Mouse (Mus musculus) CH12.LX (cell line): ENCODE data around the gene Cd81. TPM values are rescaled to one million over a fixed set of nuclear protein-coding genes. Genes with fewer than 3 reads are reported as not detected.

Experiments used
- DNase-seq: peaks from one replicate; pipeline ENCODE4 v3.0.0-alpha.2; 2013; ENCODE audit errors: extremely low read depth
- H3K27ac ChIP-seq: 2 replicates; pipeline ENCODE4 v1.5.1; 2012; ENCODE audit warnings: low read depth, mild to moderate bottlenecking, control low read depth, moderate library complexity; ENCODE audit not compliant: insufficient read depth
- H3K27me3 ChIP-seq: replicated peaks from 2 replicates; pipeline ENCODE3; 2012; ENCODE audit warnings: inconsistent platforms
- H3K36me3 ChIP-seq, 2 experiments: replicated peaks in 1 of 2; 2 replicates each; pipeline versions ENCODE3 to v1.6.1; 2012; ENCODE audit warnings: inconsistent platforms in 1 of 2, low read length in 1 of 2, mild to moderate bottlenecking in 1 of 2, mixed read lengths in 1 of 2, moderate library complexity in 1 of 2; ENCODE audit not compliant: control insufficient read depth in 1 of 2, insufficient read depth in 1 of 2
- H3K4me1 ChIP-seq, 2 experiments: 2 replicates each; pipeline ENCODE4 v1.6.1; 2012; ENCODE audit warnings: inconsistent platforms in 1 of 2, moderate library complexity in 1 of 2; ENCODE audit not compliant: insufficient read depth in 2 of 2, control insufficient read depth in 1 of 2
- H3K4me2 ChIP-seq: 2 replicates; pipeline ENCODE4 v1.6.1; 2012; ENCODE audit warnings: low read depth, mild to moderate bottlenecking, control low read depth; ENCODE audit not compliant: poor library complexity, insufficient read depth, severe bottlenecking
- H3K4me3 ChIP-seq, 3 experiments: fragments of 150-350 bp in 1 of 3; sonication (generic) in 1 of 3; replicated peaks in 1 of 3; 2 replicates each; pipeline versions ENCODE3 to v1.5.1; 2011 to 2012; ENCODE audit warnings: low read depth in 2 of 3, low read length in 2 of 3, mild to moderate bottlenecking in 2 of 3, moderate library complexity in 2 of 3, control low read depth in 1 of 3, improper control_type of control experiment in 1 of 3, inconsistent platforms in 1 of 3, mixed read lengths in 1 of 3; ENCODE audit not compliant: poor library complexity in 1 of 3
- H3K79me2 ChIP-seq: replicated peaks from 2 replicates; pipeline ENCODE4 v1.6.1; 2012; ENCODE audit warnings: mild to moderate bottlenecking, moderate library complexity; ENCODE audit not compliant: control insufficient read depth, poor library complexity, insufficient read depth, severe bottlenecking; ENCODE audit errors: extremely low read depth
- H3K9ac ChIP-seq: 2 replicates; pipeline ENCODE4 v1.6.1; 2012; ENCODE audit warnings: low read depth, mild to moderate bottlenecking, control low read depth, moderate library complexity; ENCODE audit not compliant: insufficient read depth
- H3K9me3 ChIP-seq: replicated peaks from 2 replicates; pipeline ENCODE3; 2012; ENCODE audit warnings: low read length, inconsistent platforms, mixed read lengths
- CHD1 ChIP-seq: IDR thresholded peaks from 2 replicates; pipeline ENCODE4 v1.6.1; 2012; ENCODE audit warnings: low read depth, low read length, improper control_type of control experiment, inconsistent platforms
- CHD2 ChIP-seq: IDR thresholded peaks from 2 replicates; pipeline ENCODE4 v1.6.1; 2011; ENCODE audit warnings: low read length, improper control_type of control experiment
- E2F4 ChIP-seq: IDR thresholded peaks from 2 replicates; pipeline ENCODE4 v1.6.1; 2011; ENCODE audit warnings: low read depth, low read length, improper control_type of control experiment; ENCODE audit not compliant: insufficient replicate concordance
- EP300 ChIP-seq: IDR thresholded peaks from 2 replicates; pipeline ENCODE4 v1.6.1; 2011; ENCODE audit warnings: low read length, improper control_type of control experiment
- ETS1 ChIP-seq: conservative IDR thresholded peaks from 2 replicates; pipeline ENCODE4 v1.6.1; 2012; ENCODE audit warnings: low read depth, mild to moderate bottlenecking, inconsistent platforms, low read length, improper control_type of control experiment, moderate library complexity
- HCFC1 ChIP-seq: IDR thresholded peaks from 2 replicates; pipeline ENCODE4 v1.6.1; 2012; ENCODE audit warnings: low read depth, mild to moderate bottlenecking, inconsistent platforms, low read length, improper control_type of control experiment
- IRF4 ChIP-seq: IDR thresholded peaks from 2 replicates; pipeline ENCODE4 v1.6.1; 2014; ENCODE audit warnings: low read depth, mild to moderate bottlenecking, inconsistent platforms, low read length, improper control_type of control experiment
- JUN ChIP-seq: IDR thresholded peaks from 2 replicates; pipeline ENCODE4 v1.6.1; 2011; ENCODE audit warnings: low read depth, mild to moderate bottlenecking, low read length, improper control_type of control experiment, moderate library complexity; ENCODE audit not compliant: insufficient read depth
- JUND ChIP-seq: conservative IDR thresholded peaks from 2 replicates; pipeline ENCODE4 v1.6.1; 2011; ENCODE audit warnings: low read depth, low read length, improper control_type of control experiment
- KAT2A ChIP-seq: IDR thresholded peaks from 2 replicates; pipeline ENCODE4 v1.6.1; 2012; ENCODE audit warnings: low read length, improper control_type of control experiment, inconsistent platforms; ENCODE audit not compliant: insufficient replicate concordance
- MAFK ChIP-seq: IDR thresholded peaks from 2 replicates; pipeline ENCODE4 v1.6.1; 2011; ENCODE audit warnings: low read length, improper control_type of control experiment; ENCODE audit not compliant: insufficient replicate concordance
- MAX ChIP-seq: IDR thresholded peaks from 2 replicates; pipeline ENCODE4 v1.6.1; 2011; ENCODE audit warnings: low read length, improper control_type of control experiment
- MAZ ChIP-seq: IDR thresholded peaks from 2 replicates; pipeline ENCODE4 v1.6.1; 2012; ENCODE audit warnings: low read depth, mild to moderate bottlenecking, inconsistent platforms, low read length, improper control_type of control experiment, moderate library complexity
- MEF2A ChIP-seq: IDR thresholded peaks from 2 replicates; pipeline ENCODE4 v1.6.1; 2014; ENCODE audit warnings: low read depth, mild to moderate bottlenecking, inconsistent platforms, low read length, improper control_type of control experiment, borderline replicate concordance
- MXI1 ChIP-seq: IDR thresholded peaks from 2 replicates; pipeline ENCODE4 v1.6.1; 2011; ENCODE audit warnings: mild to moderate bottlenecking, low read depth, low read length, improper control_type of control experiment
- NELFE ChIP-seq: IDR thresholded peaks from 2 replicates; pipeline ENCODE4 v1.6.1; 2011; ENCODE audit warnings: low read depth, low read length, improper control_type of control experiment
- PAX5 ChIP-seq: IDR thresholded peaks from 2 replicates; pipeline ENCODE4 v1.6.1; 2012; ENCODE audit warnings: low read length, inconsistent platforms, mixed read lengths
- POLR2A ChIP-seq: IDR thresholded peaks from 2 replicates; pipeline ENCODE4 v1.6.1; 2011; ENCODE audit warnings: low read depth, mild to moderate bottlenecking, improper control_type of control experiment, low read length
- RAD21 ChIP-seq: IDR thresholded peaks from 2 replicates; pipeline ENCODE4 v1.6.1; 2011; ENCODE audit warnings: low read depth, mild to moderate bottlenecking, low read length, improper control_type of control experiment, moderate library complexity
- SIN3A ChIP-seq: IDR thresholded peaks from 2 replicates; pipeline ENCODE4 v1.6.1; 2012; ENCODE audit warnings: low read length, improper control_type of control experiment, inconsistent platforms
- SMC3 ChIP-seq: IDR thresholded peaks from 2 replicates; pipeline ENCODE4 v1.6.1; 2011; ENCODE audit warnings: low read depth, low read length, improper control_type of control experiment
- TBP ChIP-seq: conservative IDR thresholded peaks from 2 replicates; pipeline ENCODE4 v1.6.1; 2011; ENCODE audit warnings: low read depth, low read length, improper control_type of control experiment
- TCF12 ChIP-seq: IDR thresholded peaks from 2 replicates; pipeline ENCODE4 v1.6.1; 2014; ENCODE audit warnings: low read depth, mild to moderate bottlenecking, inconsistent platforms, low read length, improper control_type of control experiment
- USF1 ChIP-seq: IDR thresholded peaks from 2 replicates; pipeline ENCODE4 v1.6.1; 2014; ENCODE audit warnings: low read depth, mild to moderate bottlenecking, inconsistent platforms, low read length, improper control_type of control experiment
- USF2 ChIP-seq: conservative IDR thresholded peaks from 2 replicates; pipeline ENCODE4 v1.6.1; 2011; ENCODE audit warnings: low read depth, low read length, improper control_type of control experiment
- ZC3H11A ChIP-seq: IDR thresholded peaks from 2 replicates; pipeline ENCODE4 v1.6.1; 2012; ENCODE audit warnings: low read depth, mild to moderate bottlenecking, inconsistent platforms, low read length, improper control_type of control experiment
- ZKSCAN1 ChIP-seq: IDR thresholded peaks from 2 replicates; pipeline ENCODE4 v1.6.1; 2012; ENCODE audit warnings: low read depth, inconsistent platforms, low read length, improper control_type of control experiment, borderline replicate concordance
- dilution Hi-C: fragments of 300-500 bp; cut with MboI; formaldehyde crosslinking; loops from 2 replicates; pipeline ENCODE4 v1.14.3; 2020; ENCODE audit warnings: low sequenced_read_pairs; ENCODE audit not compliant: extremely low pct_unique_long_range_greater_than_20kb, extremely low pct_ligation_motif_present
- in situ Hi-C: fragments of 300-500 bp; cut with MboI; formaldehyde crosslinking; loops from 3 replicates; pipeline ENCODE4 v1.14.3; 2019; ENCODE audit warnings: low sequenced_read_pairs, low pct_ligation_motif_present, low pct_unique_long_range_greater_than_20kb, mixed read lengths
- polyA plus RNA-seq: library from polyadenylated mRNA; unstranded; fragments of >175 nt; gene quantifications from 2 replicates; pipeline ENCODE4 v1.2.1, GENCODE M21; 2012; ENCODE audit warnings: low read depth; ENCODE audit not compliant: insufficient read length
- total RNA-seq, 2 experiments: library from RNA; depleted of rRNA; stranded (reverse); fragments of 300-350 nt in 1 of 2; fragments of >200 nt in 1 of 2; gene quantifications; 2 replicates each; pipeline ENCODE4 v1.2.3; 2012 to 2014

Gene Cd81
- total and polyA plus RNA-seq, 3 experiments: 318 to 352 (median 327) TPM

DNA sequence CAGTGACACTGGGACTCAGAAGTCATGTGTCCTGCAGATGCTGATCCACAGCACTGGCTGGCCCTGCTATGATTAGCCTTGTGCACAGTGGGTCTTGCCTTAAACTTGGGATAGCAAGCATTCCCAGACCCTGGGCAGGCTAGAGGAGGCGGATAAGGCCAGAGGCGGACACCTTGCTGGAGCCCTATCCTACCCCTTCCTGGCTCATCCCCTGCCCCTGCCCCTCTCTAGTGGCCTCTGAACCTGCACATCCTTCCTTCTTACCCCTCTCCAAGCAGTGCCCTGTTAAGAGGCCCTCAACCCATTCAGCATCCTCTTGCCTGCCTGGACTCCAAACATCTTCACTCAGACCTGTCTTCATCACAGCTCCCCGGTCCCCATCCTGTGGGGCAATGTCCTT lies 12.0 kb upstream of the Cd81 start:
- no peak for TF ChIP-seq USF1
- TF ChIP-seq MAFK: no peak
- TF ChIP-seq JUN: no peak
- no peak for TF ChIP-seq EP300
- TF ChIP-seq NELFE: no peak
- no peak for TF ChIP-seq USF2
- no peak for TF ChIP-seq ZC3H11A
- no peak for TF ChIP-seq SMC3
- no peak for TF ChIP-seq SIN3A
- no peak for TF ChIP-seq ETS1
- TF ChIP-seq TBP: no peak
- TF ChIP-seq CHD2: no peak
- TF ChIP-seq MAZ: no peak
- no peak for TF ChIP-seq ZKSCAN1
- TF ChIP-seq RAD21: no peak
- TF ChIP-seq JUND: no peak
- H3K79me2 ChIP-seq: no peaks in the 10 kb centered on the region
- no peaks in the 10 kb centered on the region for H3K27me3 ChIP-seq
- no peak overlapping the region for H3K4me3 ChIP-seq
- no peak overlapping the region for H3K4me2 ChIP-seq
- no peaks in the 10 kb centered on the region for H3K36me3 ChIP-seq
- no peak overlapping the region for H3K27ac ChIP-seq
- no peak for DNase-seq
- no peak overlapping the region for H3K9ac ChIP-seq
- in situ Hi-C loops: no loop called here
- peaks cover 44 to 80% of the 10 kb centered on the region in 2 experiments for H3K4me1 ChIP-seq
- peaks cover 5% of the 10 kb centered on the region for H3K9me3 ChIP-seq
- dilution Hi-C loops: no loop called here

GRCm38 (mm10) chr7:143041138-143041822 lies 11.3 kb upstream of the Cd81 start:
- Histone ChIP-seq H3K4me3 (no peak overlapping the region), H3K27ac (no peak overlapping the region), H3K9me3 (peaks cover 5% of the 10 kb centered on the region), H3K4me1 (peaks cover 43 to 81% of the 10 kb centered on the region in 2 experiments), H3K27me3 (no peaks in the 10 kb centered on the region)
- DNase-seq: no peak
- dilution Hi-C loops: no loop called here
- TF ChIP-seq NELFE (no peak), SMC3 (no peak), MEF2A (no peak), TCF12 (no peak), PAX5 (no peak), IRF4 (no peak), MAX (no peak), USF1 (no peak), JUND (no peak), TBP (no peak), E2F4 (no peak), CHD1 (no peak), POLR2A (no peak), MXI1 (no peak), KAT2A (no peak), HCFC1 (no peak), SIN3A (no peak)
- TF ChIP-seq, all 38 proteins: peak for 0
- in situ Hi-C loops: no loop called here
- H3K9ac ChIP-seq: no peak overlapping the region
- H3K36me3 ChIP-seq: no peaks in the 10 kb centered on the region
- no peaks in the 10 kb centered on the region for H3K79me2 ChIP-seq
- H3K4me2 ChIP-seq: no peak overlapping the region
